Mouse (Mus musculus): ENCODE data around the gene Gabpa. TPM values are rescaled to one million over a fixed set of nuclear protein-coding genes. Genes with fewer than 3 reads are reported as not detected.

Gabpa gene
- 4.6 and 5.1 TPM in 2 replicates for polyA plus RNA-seq (2012; ENCODE audit: low replicate concordance)

GRCm38 (mm10) chr16:84834745-84835440, at the start of gene Gabpa:
Gene Gabpa, plus strand, starts transcription at chr16:84834925.

GRCm38 (mm10) chr16:84835441-84835822, 707 bp downstream of the Gabpa start, which contains the start of gene Atp5j:
Gene Atp5j, minus strand, starts transcription at chr16:84835625.

Other genes with a start within 250 kb of the Gabpa start
- gene Mrpl39, start 99.2 kb upstream of the Gabpa start, polyA plus RNA-seq (2012; ENCODE audit: low replicate concordance): 68.5 and 76.0 TPM in 2 replicates
- gene Jam2, start 60.8 kb upstream of the Gabpa start, polyA plus RNA-seq (2012; ENCODE audit: low replicate concordance): 0.28 and 0.33 TPM in 2 replicates
- gene Atp5j, start 700 bp downstream of the Gabpa start, polyA plus RNA-seq (2012; ENCODE audit: low replicate concordance): 37.4 and 57.5 TPM in 2 replicates